Mouse (Mus musculus): ENCODE results near the gene Man1b1.

Gene Man1b1

DNA sequence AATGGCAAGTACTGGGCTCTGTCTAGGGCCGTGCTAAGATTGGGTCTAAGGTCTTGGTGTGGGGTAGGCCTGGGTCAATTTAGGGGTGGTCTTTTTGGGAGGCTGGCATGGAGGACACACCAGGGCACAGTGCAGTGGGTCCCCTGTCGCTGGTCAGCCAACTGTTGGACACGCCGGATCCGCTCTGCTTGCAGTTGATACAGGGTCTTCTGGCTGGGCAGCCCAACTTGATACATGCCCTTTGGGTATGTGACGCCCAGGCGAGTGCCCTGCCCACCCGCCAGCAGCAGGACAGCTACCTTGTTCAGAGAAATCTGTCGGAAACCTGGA, 32.6 kb downstream of the Man1b1 start:
- DNase-seq: no peak

DNA sequence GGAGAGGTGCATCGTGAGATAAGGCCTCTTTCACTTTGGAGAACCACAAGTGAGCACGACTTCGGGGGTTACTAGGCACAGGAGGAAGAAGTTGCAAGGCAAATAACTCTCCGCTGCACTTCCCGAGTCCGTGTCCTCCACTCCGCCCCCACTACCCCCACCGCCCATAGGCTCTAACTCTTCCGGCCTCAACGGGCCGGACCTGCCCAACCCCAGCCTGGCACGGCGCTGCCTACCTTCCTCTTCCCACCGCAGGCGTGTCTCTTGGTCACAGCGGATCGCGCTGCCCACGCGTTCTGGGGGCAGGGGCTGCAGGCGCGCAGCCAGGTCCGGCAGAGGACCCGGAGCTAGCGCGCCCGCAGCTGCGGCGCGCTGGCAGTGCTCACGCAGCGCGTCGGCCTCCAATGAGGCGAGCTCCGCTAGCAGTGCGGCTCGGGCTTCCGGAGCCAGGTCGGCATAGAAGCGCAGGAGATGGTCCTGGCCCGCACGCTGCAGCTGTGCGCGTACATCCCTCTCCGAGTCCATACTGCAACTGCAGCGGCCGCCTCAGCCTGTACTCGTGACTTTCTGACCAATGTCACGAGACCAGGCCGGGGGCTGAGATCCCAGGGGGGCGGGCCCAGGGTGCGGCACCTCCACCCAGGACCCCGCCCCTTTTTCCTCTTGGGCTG, 33.1 kb downstream of the Man1b1 start, which contains the start of gene Uap1l1:
Gene Uap1l1 (minus strand): TSS at position 592 of the 671 bp plus-strand sequence.
- DNase-seq: peak; percentile 66 to 71

DNA sequence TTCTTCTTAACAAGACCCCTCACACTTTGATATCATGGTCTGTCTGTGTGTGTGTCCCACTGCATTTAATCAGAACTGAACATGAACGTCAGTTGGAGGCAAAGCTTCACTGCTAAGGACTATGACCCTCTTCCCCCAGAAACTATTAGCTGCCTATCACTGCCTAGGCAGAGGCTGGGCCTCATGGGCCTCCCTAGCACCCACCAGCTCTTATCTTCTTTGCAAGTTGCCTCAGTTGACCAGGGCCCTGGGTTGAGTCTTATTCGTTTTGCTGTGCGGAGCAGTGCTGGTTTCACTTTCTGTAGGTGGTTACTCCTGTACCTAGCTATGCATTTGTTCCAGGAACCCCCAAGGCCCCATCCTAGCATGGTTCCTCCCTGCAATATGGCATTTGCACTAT, 37.9 kb downstream of the Man1b1 start:
- no peak for DNase-seq

DNA sequence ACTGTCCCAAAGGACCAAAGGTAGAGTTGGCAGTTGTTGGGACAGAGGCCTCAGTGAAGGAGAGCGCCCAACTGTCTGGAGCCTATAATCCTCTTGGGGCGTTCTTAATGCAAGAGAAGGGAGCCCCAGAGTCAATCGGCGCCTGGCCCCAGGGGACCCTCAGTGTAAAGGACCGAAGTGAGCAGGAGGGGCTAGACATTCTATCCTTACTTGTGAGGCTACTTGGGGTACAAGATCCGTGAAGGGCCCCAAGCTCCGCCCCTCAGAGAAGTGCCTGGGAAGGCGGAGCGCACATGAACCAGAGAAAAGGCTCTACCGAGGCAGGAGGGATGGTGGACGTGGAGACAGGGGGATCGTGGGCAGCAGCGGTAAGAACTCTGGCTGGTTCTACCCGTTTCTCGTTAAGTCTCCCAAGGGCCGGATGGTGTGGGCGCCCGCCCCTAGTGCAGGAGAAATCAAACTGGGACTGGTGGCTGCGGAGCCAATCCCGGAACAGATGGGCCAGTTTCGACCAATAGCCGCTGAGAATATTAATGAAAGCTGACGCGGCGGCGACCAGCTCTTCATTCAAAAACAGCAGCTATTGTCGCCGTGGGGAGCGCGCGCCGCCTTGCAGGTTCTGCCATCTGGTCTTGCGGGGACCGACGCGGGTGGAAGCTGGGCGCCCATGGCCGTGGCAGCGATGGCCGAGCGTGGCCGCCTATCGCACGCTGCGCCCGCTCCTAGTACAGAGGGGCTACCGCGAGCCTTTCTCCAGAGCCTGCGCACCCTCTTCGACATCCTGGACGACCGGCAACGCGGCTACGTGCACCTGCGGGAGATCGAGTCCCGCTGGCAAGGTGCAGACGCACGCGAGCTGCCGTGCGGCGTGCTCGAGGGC, 39.9 kb downstream of the Man1b1 start, which contains the start of gene Sapcd2:
Gene Sapcd2 (plus strand): TSS at position 558 of the 880 bp plus-strand sequence.
- peak; percentile 91 to 93 for DNase-seq

DNA sequence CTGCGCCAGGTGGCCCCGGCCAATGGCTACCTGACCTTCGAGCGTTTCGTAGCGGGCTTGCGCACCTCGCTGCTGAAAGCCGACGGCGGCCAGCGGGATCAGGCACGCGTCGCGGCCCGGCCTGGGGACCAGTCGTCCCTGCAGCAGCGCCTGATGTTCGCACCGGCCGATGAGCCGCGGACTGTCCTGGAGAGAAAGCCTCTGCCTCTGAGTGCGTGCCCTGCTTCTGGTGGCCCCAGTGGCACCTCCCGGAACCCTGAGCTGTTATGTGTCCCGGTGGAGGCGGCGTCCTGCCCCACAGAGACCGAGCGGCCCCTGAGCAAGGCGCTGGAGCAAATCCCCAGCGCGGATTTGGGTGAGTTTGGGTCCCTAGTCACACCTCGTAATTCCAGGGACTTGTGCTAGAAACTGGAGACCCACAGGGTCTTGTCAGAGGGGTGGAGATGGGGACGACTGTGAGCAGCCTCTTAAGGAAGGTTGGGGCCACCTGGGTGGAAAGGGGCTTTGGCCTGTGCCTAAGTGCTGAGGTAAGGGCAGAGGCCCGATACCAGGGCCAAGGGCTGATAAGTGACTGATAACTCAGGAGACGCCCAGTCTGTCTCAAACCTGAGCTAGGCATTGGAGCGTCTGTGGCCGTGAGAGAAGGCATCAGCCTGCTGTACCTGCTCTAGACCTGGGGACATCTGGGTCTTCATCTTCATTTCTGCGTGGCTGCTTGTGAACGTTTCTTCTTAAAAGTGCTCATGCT, 40.7 kb downstream of the Man1b1 start:
- DNase-seq: no peak

DNA sequence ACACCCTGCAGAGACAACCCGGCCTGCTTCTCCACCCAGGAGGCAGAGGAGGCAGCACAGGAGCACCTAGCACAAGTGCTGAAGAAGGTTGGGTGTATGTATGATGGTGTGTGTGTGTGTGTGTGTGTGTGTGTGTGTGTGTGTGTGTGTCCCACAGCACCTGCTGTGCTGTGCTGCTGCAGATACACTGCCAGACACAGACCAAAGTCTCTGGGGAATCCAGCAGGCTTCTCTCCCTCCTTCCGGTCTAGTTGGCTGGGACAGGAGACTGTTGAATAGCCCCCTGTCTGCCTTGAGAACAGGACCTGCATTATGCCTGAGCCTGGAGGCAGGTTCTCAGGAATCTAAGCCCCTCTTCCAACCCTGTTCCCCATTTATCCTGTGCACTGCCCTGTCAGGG, 41.3 kb downstream of the Man1b1 start:
- peak in 1 of 2 experiments; percentile 25 for DNase-seq

DNA sequence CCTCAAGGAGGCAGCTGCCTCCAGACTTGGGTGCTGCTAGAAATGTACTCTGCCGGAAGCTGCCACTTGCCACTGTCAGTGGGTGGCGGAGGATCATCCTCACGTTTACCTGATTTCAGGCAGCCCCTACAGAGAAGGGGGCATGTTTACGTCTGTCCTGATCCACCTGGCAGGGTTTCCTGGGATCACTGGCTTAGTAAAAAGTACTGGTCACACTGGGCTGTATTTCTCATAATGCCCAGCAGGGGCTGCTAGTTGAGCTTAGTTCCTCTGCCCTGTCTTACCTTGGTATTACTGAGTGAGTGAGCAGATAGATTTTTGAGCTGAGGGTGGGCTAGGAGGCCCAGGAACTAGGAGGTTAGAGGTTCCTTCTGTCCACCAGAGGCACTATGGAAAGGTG, 44.5 kb downstream of the Man1b1 start:
- DNase-seq: peak; percentile 83 to 87

DNA sequence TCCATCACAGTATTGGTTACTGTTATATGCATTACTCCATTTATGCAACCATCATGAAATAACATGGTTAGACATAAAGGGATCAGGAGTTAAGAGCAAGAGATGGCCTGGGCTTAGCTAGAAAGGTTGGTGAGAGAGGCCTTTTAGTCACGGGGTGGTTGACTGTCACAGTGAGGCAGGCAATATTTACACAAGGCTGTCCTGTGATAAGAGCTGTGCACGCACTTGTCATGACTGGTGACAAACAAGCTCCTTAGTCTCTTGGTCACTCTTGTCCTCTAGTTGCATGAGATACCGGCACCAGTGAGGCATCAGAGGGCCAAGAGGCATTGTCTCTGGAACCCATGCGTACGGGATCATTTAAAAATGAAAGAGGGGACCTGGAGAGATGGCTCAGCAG, 52.4 kb downstream of the Man1b1 start:
- no peak for DNase-seq

DNA sequence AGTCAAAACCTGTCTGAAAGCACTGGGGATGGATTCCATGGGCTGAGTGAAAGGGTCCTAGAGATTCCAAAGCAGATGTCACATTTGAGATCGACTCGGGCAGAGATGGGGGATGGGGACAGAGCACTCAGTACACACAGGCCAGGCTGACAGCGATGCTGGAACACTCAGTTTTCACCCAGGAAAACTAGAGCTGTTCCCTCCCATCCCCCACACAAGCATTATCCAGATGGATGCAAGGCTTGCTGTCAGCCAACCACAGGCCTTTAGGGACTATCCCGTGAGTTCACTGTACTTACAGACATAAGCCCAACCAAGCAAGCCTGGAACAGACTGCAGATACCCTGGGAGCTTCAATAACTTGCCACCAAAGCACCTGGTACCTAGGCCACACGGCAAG, 59.1 kb downstream of the Man1b1 start:
- peak; percentile 59 to 66 for DNase-seq

DNA sequence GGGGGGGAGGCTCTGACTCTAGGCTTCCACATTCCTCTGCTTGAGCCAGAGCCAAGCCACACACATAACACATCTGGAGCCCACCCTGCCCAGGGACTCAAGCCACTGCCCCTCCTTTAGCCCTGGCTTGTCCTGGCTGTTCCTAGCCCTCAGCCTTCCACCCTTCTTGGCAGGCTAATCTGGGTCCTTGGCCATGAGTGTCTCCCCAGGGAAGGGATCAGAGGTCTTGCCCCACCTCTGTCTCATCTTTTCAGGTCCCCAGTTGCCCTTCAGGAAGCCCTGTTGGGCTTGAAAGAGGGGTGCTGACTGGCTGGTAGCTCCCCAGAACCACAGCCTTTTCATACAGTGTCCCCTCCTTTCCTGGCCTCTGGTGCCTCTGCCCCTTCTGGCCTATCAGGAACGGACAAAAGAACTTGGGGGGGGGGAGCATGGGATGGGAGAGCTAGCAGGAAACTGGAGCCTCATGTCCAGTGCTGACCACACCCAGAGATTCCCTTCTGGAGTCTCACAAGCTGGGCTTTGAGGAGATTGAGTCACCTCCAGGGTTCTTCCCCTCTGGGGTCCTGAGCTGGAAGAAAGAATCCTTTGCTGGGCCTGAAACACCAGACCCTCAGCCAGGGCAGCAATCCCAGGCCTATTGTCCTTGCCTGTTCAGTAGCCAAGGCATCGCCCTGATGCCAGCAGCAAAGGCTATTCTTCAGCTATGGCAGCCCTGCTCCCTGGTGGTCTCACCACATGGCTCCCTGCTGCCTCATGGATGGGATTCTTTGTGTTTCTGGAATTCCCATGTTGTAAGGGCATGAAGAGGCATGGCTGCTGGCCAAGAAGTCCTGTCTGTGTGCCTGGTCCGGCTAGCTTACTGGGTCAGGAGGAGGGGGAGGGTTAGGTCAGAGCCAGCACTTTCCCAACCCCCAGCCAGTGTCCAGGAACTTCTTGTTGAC, 62.4 kb downstream of the Man1b1 start:
- DNase-seq: peak; percentile 71 to 80

DNA sequence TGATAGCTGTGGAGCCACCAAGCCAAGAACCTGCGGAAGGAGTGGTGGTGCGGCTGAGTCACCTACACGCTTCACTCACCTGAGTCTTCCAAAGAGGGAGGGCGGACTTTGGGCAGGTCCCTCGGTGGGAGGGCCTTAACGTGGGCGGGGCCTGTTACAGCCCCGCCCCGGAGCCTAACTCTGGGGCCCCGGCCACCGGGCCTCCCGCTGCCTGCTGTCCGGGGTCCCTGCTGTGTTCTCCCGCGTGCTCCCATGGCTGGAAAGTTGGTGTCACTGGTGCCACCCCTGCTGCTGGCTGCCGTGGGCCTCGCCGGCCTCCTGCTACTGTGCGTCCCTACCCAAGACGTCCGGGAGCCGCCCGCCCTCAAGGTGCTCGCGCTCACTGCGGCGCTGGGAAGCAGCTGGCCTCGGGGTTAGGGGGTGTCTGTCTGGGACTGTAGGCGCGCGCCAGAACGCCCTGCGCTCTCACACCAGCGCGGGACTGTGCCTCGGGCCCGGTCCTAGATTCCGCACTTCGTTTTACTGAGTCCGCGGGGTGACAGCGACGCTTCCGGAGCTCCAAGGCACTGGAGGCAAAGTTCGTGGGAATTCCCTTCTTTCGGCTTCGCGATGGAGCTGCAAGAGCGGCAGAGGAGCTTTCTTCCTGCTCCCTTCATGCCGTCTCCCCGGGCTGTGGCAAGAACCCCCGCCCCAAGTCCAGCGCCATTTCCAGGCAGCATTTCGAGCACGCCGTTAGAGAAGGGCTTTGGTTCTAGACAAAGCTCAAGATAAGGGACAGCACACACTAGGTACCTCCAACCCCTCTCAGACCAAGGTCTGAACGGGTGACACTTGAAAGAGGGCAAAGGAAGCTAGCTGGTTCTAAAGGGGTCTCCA, 63.8 kb downstream of the Man1b1 start, which contains the start of gene Entpd2:
Gene Entpd2 (plus strand): TSS at position 154 of the 876 bp plus-strand sequence.
- peak; percentile 46 to 67 for DNase-seq

DNA sequence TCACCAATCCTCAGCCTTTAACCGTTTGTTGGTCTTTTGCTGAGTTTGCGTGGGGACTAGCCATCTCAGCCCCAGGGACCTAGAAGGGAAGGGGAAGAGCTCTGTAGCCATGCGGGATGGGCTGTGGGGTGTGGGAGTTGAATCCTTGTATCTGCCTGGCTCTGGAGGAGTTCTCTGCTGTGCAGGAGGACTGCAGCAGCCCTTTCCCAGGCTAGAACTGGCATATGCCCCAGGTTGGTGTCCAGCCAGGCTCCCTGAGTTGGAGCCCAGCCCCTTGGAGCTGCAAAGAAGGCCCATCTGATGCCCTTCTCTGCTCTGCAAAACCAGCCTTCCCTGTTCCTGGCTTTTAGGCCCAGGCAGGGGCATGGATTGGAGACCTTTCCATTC, 64.5 kb downstream of the Man1b1 start:
- peak; percentile 89 to 94 for DNase-seq

DNA sequence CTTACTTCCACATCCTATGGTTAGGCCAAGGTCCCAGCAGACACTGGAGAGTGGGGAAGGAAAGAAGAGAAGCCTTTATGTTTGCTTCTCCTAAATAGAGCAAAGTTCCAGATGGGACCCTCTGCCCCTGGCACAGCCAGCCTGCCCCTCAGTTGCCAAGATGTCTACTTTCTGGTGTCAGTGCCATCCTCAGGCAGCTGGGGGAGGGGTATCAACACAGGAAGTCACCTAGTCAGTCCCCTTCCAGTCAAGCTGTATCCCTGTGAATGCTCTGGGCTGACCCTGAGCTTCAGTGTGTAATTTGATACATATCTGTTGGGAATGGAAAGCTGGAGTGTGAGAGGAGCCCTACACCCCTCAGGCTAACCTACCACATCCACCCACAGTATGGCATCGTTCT, 64.9 kb downstream of the Man1b1 start:
- peak; percentile 73 to 78 for DNase-seq

DNA sequence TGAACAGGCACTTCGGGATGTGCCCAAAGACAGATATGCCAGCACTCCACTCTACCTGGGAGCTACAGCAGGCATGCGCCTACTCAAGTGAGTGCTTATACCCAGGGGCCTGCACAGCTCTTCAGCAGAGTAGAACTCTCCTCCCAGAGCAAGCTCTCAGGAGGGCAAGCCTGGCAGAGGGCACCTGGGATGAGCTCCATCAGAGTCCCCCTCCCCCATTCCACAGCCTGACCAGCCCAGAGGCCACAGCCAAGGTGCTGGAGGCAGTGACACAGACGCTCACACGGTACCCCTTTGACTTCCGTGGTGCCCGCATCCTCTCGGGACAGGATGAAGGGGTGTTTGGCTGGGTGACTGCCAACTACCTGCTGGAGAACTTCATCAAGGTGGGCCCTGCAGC, 65.9 kb downstream of the Man1b1 start:
- DNase-seq: no peak

DNA sequence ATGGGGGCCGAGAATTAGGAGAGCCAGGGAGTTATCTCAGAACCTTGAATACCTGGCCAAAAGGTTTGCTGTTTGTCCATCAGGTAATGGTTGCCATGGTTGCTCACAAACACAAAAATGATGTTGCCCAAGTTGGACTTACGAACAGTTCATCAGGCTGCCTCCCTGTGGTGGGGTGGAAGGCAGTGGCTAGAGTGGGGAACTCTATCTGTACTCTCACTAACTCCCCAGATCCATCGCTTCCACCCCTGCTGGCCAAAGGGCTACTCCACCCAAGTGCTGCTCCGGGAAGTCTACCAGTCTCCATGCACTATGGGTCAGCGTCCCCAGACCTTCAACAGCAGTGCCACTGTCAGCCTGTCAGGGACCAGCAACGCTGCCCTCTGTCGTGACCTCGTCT, 66.9 kb downstream of the Man1b1 start, which contains the start of gene Npdc1:
Gene Npdc1 (plus strand): TSS at position 301 of the 400 bp plus-strand sequence.
- no peak for DNase-seq

DNA sequence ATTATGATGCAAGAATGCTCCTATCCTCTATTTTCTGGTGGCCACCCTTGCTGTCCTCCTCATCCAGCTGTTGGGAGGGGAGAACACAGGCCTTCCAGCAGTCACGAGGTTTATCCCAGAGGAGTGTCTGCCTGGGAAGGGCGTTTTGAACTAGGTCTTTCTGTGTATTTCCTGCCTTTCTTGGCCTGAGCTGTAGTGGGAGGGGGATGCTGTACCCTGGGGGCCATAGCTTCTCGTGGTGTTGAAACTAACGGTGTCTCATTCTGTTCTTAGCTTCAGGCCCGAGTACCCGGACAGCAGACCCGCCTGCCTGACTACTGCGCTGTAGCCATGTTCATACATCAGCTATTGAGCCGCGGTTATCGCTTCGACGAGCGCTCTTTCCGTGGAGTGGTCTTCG, 68.2 kb downstream of the Man1b1 start:
- DNase-seq: no peak

DNA sequence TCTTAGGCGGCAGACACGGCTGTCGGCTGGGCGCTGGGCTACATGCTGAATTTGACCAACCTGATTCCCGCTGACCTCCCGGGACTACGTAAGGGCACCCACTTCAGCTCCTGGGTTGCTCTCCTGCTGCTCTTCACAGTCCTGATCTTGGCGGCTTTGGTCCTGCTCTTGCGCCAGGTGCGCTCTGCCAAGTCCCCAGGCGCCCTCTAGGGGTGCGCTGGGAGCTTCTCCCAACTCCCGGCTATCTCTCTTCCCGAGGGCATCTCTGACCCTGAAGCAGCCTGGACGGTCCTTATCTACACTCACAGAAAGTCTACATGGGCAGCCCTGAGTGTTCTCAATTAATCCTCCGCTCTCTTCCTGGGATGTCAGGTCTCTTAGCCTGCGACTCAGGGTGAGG, 68.6 kb downstream of the Man1b1 start:
- peak; percentile 81 to 82 for DNase-seq

Data from cerebellum, postnatal 10 days (tissue).